Mouse (Mus musculus) bone marrow, adult 2 months (tissue): Measurements from ENCODE around the gene Acp2. TPM values are rescaled to one million over a fixed set of nuclear protein-coding genes. Genes with fewer than 3 reads are reported as not detected.
"Not testable (repeated sequence)": the region's sequence is repeated elsewhere in the genome, so short reads cannot be mapped to it uniquely, and the experiment has no call there.

ENCODE experiments used
- H3K27ac ChIP-seq: fragments of 200-500 bp; 2 replicates; pipeline ENCODE4 v1.5.1; 2012; ENCODE audit warnings: low read depth, mild to moderate bottlenecking, control low read depth, inconsistent platforms, low read length; ENCODE audit not compliant: control insufficient read depth, poor library complexity, insufficient read depth
- H3K4me1 ChIP-seq: fragments of 200-500 bp; 2 replicates; pipeline ENCODE4 v1.6.1; 2011; ENCODE audit warnings: low read length; ENCODE audit not compliant: control insufficient read depth, insufficient read depth
- H3K4me3 ChIP-seq: fragments of 200-500 bp; replicated peaks from 2 replicates; pipeline ENCODE3; 2011; ENCODE audit warnings: mild to moderate bottlenecking, low read depth, low read length, control low read depth; ENCODE audit not compliant: control insufficient read depth
- CTCF ChIP-seq: fragments of 200-500 bp; IDR thresholded peaks from 2 replicates; pipeline ENCODE4 v1.5.1; 2011; ENCODE audit warnings: low read length, control low read depth; ENCODE audit not compliant: control insufficient read depth, insufficient read depth
- POLR2A ChIP-seq: fragments of 200-500 bp; IDR thresholded peaks from 2 replicates; pipeline ENCODE4 v1.6.1; 2011; ENCODE audit warnings: low read depth, mild to moderate bottlenecking, control low read depth, low read length, borderline replicate concordance; ENCODE audit not compliant: control insufficient read depth
- WGBS: fragments of 180-500 bp; shearing (Covaris S2); methylation state at CpG from one replicate; pipeline ENCODE4 v1.1.7; 2018; 5-methylcytosine and 5-hydroxymethylcytosine counted together
- polyA plus RNA-seq: library from polyadenylated mRNA; stranded (reverse); fragments of >200 nt; gene quantifications from 2 replicates; pipeline ENCODE4 v1.2.4, GENCODE M21; 2011; ENCODE audit warnings: low replicate concordance; ENCODE audit not compliant: missing spikeins, insufficient read depth, insufficient read length

Acp2 gene
- polyA plus RNA-seq, 1 experiment: 11.9 TPM

DNA sequence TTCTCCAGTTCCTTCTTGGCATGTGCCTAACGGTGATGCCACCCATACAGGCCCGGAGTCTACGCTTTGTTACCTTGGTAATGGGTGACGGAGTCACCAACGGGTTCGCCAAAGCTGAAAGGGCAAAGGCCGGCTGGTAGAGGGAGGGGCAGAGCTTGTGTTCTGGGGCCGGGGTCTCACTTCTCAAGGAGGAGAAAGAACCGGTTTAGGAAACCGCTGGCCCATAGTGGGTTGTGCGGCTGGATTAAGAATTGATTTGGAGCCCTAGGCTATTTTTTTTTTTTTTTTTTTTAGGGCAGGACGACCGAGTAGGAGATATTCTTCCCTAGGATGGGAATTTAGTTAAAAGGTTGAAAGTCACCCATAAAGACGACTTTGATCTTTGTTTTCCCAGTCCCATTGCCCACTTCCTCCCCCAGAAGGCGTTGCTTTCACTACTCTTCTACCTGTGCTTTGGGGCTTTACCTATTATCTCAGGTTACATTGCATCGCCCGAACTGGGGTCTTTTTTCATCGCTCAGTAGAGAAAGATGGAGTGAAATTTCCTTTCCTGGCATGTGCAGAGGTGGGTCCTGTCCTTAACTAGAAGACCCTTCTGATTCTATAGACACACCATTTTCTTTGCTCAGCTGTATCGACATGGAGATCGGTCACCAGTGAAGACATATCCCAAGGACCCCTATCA, 429 bp downstream of the Acp2 start:
- TF ChIP-seq POLR2A (no peak), CTCF (no peak)
- WGBS: 15% methylated on average over 20 of the region's 20 CpGs
- Histone ChIP-seq H3K27ac (peak overlapping the region; percentile 30; the same call in 1 of the 2 replicates), H3K4me1 (peaks cover 4% of the 10 kb centered on the region; the same call in 1 of the 2 replicates), H3K4me3 (peak overlapping the region; percentile 95)

DNA sequence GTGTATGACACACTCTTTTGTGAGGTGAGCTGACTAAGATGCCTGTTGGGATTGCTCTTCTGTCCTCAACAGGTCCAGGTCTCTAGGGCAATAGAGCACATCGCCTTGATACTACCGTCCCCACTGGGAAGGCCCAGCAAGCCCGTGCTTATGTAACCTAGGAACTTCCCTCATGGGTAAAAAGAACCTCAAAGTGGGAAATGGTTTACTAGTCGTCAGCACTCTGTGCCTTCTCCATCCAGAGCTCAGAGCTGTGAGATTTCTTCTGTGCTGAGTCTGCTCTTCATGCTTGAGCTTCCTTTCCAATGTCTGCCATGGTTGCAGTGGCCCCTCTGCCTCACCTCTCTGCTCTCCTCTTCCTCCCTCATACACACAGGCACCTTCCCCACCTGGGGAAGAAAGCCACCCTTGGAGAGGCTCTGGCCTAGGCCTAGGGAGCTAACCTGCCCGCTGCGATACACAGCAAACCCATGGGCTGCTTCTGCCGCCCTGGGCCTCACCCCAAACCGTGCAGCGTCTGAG, 3.6 kb downstream of the Acp2 start:
- 44% methylated on average over 9 of the region's 9 CpGs for WGBS
- H3K27ac ChIP-seq: peak overlapping the region; percentile 77
- TF ChIP-seq POLR2A (no peak), CTCF (no peak)
- H3K4me3 ChIP-seq: no peak overlapping the region
- peaks cover 4% of the 10 kb centered on the region; the same call in 1 of the 2 replicates for H3K4me1 ChIP-seq

DNA sequence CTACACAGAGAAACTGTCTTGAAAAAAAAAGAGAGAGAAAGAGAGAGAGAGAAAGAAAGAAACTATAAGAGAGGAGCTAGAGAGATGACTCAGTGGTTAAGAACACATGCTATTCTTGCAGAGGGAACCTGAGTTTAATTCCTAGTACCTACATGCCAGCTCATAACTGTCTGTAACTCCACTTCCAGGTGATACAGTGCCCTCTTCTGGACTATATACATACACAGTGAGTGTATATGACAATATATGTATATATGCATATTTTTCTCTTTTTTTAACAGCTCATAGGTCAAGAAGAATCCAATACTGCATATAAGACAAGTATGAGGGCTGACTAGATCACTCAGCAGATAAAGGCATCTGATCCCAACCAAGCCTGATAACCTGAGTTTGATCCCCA, 10.6 kb downstream of the Acp2 start:
- Histone ChIP-seq H3K27ac (no peak overlapping the region), H3K4me1 (no peaks in the 10 kb centered on the region), H3K4me3 (no peak overlapping the region)
- TF ChIP-seq POLR2A: no peak
- TF ChIP-seq CTCF: no peak

DNA sequence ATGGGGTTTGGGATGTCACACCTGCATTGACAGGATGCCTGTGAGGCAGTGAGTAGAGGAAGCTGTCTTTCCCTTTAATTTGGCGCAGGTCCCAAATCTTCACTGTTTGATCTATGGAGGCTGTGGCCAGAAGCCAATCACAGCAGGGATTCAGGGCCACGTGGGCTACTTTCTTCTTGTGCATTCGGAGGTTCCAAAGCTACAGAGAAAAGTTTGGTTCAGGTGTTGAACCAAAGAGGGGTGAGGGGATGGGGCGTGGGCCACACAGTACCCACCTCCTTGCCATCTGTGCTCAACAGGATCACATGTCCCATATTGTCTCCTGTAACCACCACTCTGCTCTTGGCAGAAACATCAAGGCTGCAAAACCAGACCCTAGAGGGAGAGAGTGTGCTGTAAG, 14.3 kb downstream of the Acp2 start:
- 86% methylated on average over 4 of the region's 4 CpGs for WGBS
- no peak overlapping the region for H3K27ac ChIP-seq
- TF ChIP-seq CTCF (no peak), POLR2A (no peak)

DNA sequence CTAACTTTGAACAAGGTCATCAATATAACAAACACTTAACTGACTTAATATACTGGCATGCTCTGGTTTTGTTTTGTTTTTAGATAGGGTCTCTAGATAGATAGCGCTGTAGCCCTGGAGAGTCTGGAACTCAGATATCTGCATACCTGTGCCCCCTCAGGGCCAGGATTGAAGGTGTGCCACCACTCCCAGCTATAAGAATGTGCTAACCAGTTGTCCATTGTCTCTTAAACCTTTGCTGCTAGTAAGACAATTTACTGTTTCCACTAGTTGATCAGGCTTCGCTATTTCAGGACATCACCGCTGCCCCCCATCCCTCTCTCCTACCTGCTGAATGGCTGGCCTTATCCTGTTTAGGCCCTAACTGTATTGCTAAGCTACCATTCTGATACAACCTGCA, 17.8 kb downstream of the Acp2 start:
- Histone ChIP-seq H3K4me3 (no peak overlapping the region), H3K27ac (no peak overlapping the region), H3K4me1 (no peaks in the 10 kb centered on the region)
- no peak for TF ChIP-seq CTCF
- no peak for TF ChIP-seq POLR2A
- 94% methylated on average over 3 of the region's 3 CpGs for WGBS

More for the DNA sequence above, 14.3 kb downstream of the Acp2 start:
- Histone ChIP-seq H3K4me3 (no peak overlapping the region), H3K4me1 (no peaks in the 10 kb centered on the region)

DNA sequence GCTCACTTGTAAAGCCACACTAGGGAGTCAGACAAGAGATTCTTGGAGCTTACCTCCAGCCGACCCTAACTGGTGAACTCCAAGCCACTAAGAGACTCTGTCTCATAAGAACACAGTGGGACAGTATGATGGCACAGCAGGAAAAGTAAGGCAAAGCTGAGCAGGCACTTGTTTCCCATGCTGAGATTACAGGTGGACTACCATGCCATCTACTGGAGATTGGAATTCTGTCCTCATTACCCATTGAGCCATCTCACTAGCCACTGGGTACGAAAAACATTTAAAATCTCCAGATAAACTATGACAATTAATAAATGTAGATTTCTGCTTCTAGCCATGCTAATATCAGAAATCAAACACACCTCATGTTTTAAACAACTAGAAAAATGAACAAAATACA, 20.9 kb downstream of the Acp2 start:
- Histone ChIP-seq H3K4me1 (no peaks in the 10 kb centered on the region), H3K27ac (no peak overlapping the region), H3K4me3 (no peak overlapping the region)
- 85% methylated on average over 2 of the region's 2 CpGs for WGBS
- no peak for TF ChIP-seq POLR2A
- TF ChIP-seq CTCF: no peak

DNA sequence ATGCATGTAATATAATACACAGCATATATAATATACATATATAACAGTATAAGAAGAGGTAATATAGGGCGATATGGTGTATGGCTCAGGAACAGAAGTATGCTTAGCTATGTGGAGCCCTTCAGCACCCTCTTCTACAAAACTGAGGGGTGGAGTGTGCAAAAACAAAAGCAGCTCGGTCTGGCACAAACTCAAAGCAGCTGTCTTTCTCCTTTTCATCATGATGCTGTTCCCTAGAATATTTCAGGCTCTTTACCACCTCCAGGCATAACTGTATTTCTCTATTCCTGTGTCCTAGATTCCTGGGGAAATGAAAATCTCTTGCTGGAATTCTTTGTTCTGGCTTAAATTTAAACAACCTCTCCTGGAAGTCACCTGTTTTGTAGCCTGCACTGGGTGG, 27.1 kb downstream of the Acp2 start:
- no peak overlapping the region for H3K27ac ChIP-seq
- H3K4me3 ChIP-seq: no peak overlapping the region
- 87% methylated on average over 2 of the region's 2 CpGs for WGBS
- no peaks in the 10 kb centered on the region for H3K4me1 ChIP-seq
- no peak for TF ChIP-seq CTCF
- TF ChIP-seq POLR2A: no peak

DNA sequence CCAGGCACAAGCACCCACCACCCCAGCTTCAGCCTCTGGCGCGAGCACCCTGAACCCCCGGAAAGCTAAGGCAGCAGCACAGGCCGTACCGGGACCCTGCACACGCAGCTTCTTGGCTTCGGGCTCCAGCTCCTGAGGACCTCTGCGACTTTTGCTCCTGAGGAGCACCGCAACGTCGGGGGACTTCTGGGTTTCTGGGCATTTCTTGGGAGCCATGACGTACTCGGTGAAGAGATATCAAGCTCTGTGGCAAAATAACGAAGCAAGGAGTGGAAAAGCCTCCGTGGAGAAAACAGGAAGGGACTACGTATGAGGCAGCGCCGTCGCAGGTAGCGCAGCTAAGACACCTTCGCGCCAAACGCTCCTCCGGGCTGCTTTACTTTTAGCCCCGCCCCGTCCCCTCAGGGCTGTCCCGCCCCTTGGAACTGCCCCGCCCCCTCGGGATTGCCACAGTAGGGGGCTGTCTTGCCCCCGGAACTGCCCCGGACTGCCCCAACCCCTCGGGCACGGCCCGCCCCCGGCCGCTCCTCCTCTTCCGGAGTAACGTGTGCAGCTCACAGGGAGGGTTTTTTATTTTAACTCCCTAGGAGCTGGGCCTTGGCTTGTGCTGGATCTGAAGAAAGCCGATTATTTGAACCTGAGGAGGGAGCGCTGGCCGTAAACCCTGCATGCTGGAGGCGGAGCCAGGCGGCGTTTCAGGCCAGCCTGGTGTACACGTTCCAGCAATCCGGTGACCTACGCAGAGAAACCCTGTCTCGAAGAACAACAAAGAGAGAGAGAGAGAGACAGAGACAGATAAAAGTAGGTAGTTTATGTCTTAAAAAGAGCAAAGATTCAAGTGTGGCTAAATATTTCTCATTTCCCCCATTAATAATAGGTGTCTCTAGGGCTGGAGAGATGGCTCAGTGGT, 34.2 kb downstream of the Acp2 start, which contains the start of gene Ddb2:
Gene Ddb2 (minus strand): TSS at position 382 of the 910 bp plus-strand sequence.
- under 1% methylated on average over 48 of the region's 48 CpGs for WGBS
- H3K27ac ChIP-seq: peak within 1 kb of the TSS; percentile 84
- TF ChIP-seq POLR2A (no peak), CTCF (0 out of 2 replicates have a peak, but pooled peaks have one; percentile 3)
- no peaks in the 10 kb centered on the region; the same call in 1 of the 2 replicates for H3K4me1 ChIP-seq
- H3K4me3 ChIP-seq: peak within 1 kb of the TSS; percentile 66

DNA sequence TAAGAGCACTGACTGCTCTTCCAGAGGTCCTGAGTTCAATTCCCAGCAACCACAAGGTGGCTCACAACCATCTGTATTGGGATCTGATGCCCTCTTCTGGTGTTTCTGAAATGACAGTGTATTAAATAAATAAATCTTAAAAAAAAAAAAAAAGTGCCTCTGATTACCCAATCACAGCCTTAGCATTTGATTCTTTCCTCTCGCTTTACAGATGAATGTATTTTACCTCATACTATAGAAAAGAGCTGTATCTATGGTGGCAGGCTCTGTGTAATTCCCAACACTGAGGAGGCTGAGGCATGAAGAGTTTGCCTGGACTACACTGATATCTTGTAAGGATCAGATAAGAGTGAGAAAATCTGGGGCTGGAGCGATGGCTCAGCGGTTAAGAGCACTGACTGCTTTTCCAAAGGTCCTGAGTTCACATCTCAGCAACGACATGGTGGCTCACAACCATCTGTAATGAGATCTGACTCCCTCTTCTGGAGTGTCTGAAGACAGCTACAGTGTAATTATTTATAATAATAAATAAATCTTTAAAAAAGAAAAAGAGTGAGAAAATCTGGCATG, 34.9 kb downstream of the Acp2 start:
- H3K4me3 ChIP-seq, H3K4me1 ChIP-seq, H3K27ac ChIP-seq: not testable (repeated sequence)
- WGBS: 18% methylated on average over 4 of the region's 4 CpGs
